Mouse (Mus musculus) olfactory bulb, adult 2 months (tissue): ENCODE results near the gene Ntm.

Experiments
- CTCF ChIP-seq: fragments of 200-500 bp; IDR thresholded peaks from 2 replicates; pipeline ENCODE4 v1.5.1; 2012; ENCODE audit warnings: low read depth, mild to moderate bottlenecking, low read length, moderate library complexity; ENCODE audit not compliant: insufficient read depth
- POLR2A ChIP-seq: fragments of 200-500 bp; IDR thresholded peaks from 2 replicates; pipeline ENCODE4 v1.6.1; 2012; ENCODE audit warnings: mild to moderate bottlenecking, low read depth, low read length, moderate library complexity; ENCODE audit not compliant: insufficient read depth

- no peak for TF ChIP-seq POLR2A
- TF ChIP-seq CTCF: no peak
These were observed 64.4 kb downstream of the Ntm start for GRCm38 (mm10) chr9:29898406-29899054.
